ENCODE assay signal across 15 mouse cellular contexts in genomic region chr1:187653390-187653789, GRCm38 (mm10). TPM values are rescaled to one million over a fixed set of nuclear protein-coding genes. Genes with fewer than 3 reads are reported as not detected.
DNase-seq lines count a peak whose midpoint lies in the region; ATAC-seq and TF ChIP-seq lines count a peak whose summit lies in the region.
"Had no signal": no experiment of that assay in that cellular context is flagged by ENCODE, and none has a peak within 500 bp of the region (broad histone marks: within the 10 kb centered on the region; RNA-seq: fewer than 3 reads in every experiment).

No protein-coding gene starts in this region.

- no peak overlapping the region for H3K9ac ChIP-seq in midbrain, embryonic 11.5 days (ENCODE audit: low read length)
- H3K9ac ChIP-seq in midbrain, postnatal 0 days (replicated peaks; ENCODE audit: low read length, poor library complexity, severe bottlenecking), result no peak overlapping the region
- no peak overlapping the region for H3K9ac ChIP-seq in neural tube, embryonic 15.5 days (replicated peaks)
- H3K9ac ChIP-seq: embryonic facial prominence, embryonic 12.5 days; limb, embryonic 13.5 days; midbrain, embryonic 12.5 days had no signal

- no peak for TF ChIP-seq CTCF in midbrain, postnatal 0 days (IDR thresholded peaks at IDR 0.05)

- H3K27me3 ChIP-seq in midbrain, embryonic 11.5 days (ENCODE audit: control insufficient read depth, insufficient read depth, low read length), result no peaks in the 10 kb centered on the region; the same call in 1 of the 2 replicates
- H3K27me3 ChIP-seq in midbrain, postnatal 0 days (ENCODE audit: insufficient read depth, low read length), result no peaks in the 10 kb centered on the region
- no peaks in the 10 kb centered on the region for H3K27me3 ChIP-seq in neural tube, embryonic 15.5 days (replicated peaks)
- H3K27me3 ChIP-seq: embryonic facial prominence, embryonic 12.5 days had no signal

- DNase-seq in adrenal gland, adult 2 months, result peak; percentile 66
- DNase-seq in adrenal gland, postnatal 4 days (ENCODE audit: low spot score in 2 of 2), result no peak
- peak; percentile 35 for DNase-seq in kidney, adult 11 months
- DNase-seq in kidney, postnatal 4 days, result no peak
- peak; percentile 85 for DNase-seq in midbrain, embryonic 11.5 days (ENCODE audit: low spot score, missing footprints)
- DNase-seq in midbrain, postnatal 0 days (ENCODE audit: low spot score), result no peak
- DNase-seq in cerebellum, postnatal 4 days (ENCODE audit: low spot score in 2 of 2), result no peak
- DNase-seq: cerebellum, adult 8-10 months; thymus, postnatal 14 days had no signal

- H3K4me3 ChIP-seq in midbrain, embryonic 11.5 days (ENCODE audit: low read depth, low read length), result no peak overlapping the region
- no peak overlapping the region for H3K4me3 ChIP-seq in midbrain, postnatal 0 days (ENCODE audit: low read depth, low read length)
- H3K4me3 ChIP-seq in neural tube, embryonic 15.5 days (replicated peaks), result no peak overlapping the region
- H3K4me3 ChIP-seq: embryonic facial prominence, embryonic 12.5 days; limb, embryonic 13.5 days; midbrain, embryonic 12.5 days had no signal

- H3K4me2 ChIP-seq in midbrain, embryonic 11.5 days, result no peak overlapping the region
- H3K4me2 ChIP-seq in midbrain, postnatal 0 days (ENCODE audit: low read depth, low read length, poor library complexity, severe bottlenecking), result no peak overlapping the region
- peak overlapping the region; percentile 88 for H3K4me2 ChIP-seq in neural tube, embryonic 15.5 days
- H3K4me2 ChIP-seq: embryonic facial prominence, embryonic 12.5 days; midbrain, embryonic 12.5 days had no signal

- H3K9me3 ChIP-seq in midbrain, embryonic 11.5 days (ENCODE audit: control insufficient read depth, low read length), result no peaks in the 10 kb centered on the region
- no peaks in the 10 kb centered on the region for H3K9me3 ChIP-seq in midbrain, postnatal 0 days (ENCODE audit: low read length)
- no peaks in the 10 kb centered on the region for H3K9me3 ChIP-seq in neural tube, embryonic 15.5 days (replicated peaks)
- H3K9me3 ChIP-seq: embryonic facial prominence, embryonic 12.5 days; limb, embryonic 13.5 days; midbrain, embryonic 12.5 days had no signal

- no peaks in the 10 kb centered on the region; the same call in none of the 2 replicates for H3K4me1 ChIP-seq in midbrain, embryonic 11.5 days (ENCODE audit: control insufficient read depth, insufficient read depth, low read length)
- peaks cover 6% of the 10 kb centered on the region; the same call in 1 of the 2 replicates for H3K4me1 ChIP-seq in midbrain, postnatal 0 days (ENCODE audit: insufficient read depth, low read length)
- peaks cover 28% of the 10 kb centered on the region for H3K4me1 ChIP-seq in neural tube, embryonic 15.5 days

- ATAC-seq in midbrain, embryonic 11.5 days (ENCODE audit: low FRiP score), result no peak
- ATAC-seq in midbrain, postnatal 0 days (ENCODE audit: low FRiP score), result no peak
- ATAC-seq in neural tube, embryonic 15.5 days (ENCODE audit: low FRiP score), result no peak
- ATAC-seq: hindbrain, postnatal 0 days had no signal

- WGBS in midbrain, embryonic 11.5 days, result 64% methylated on average over 9 of the region's 9 CpGs
- 64% methylated on average over 9 of the region's 9 CpGs for WGBS in midbrain, postnatal 0 days
- 56% methylated on average over 9 of the region's 9 CpGs for WGBS in neural tube, embryonic 15.5 days

- H3K27ac ChIP-seq in midbrain, embryonic 11.5 days (ENCODE audit: low read depth, low read length), result no peak overlapping the region
- no peak overlapping the region for H3K27ac ChIP-seq in midbrain, postnatal 0 days (ENCODE audit: low read depth, low read length)
- H3K27ac ChIP-seq in neural tube, embryonic 15.5 days (replicated peaks), result no peak overlapping the region
- H3K27ac ChIP-seq: embryonic facial prominence, embryonic 12.5 days; hindbrain, postnatal 0 days; limb, embryonic 13.5 days; midbrain, embryonic 12.5 days had no signal

- no peaks in the 10 kb centered on the region for H3K36me3 ChIP-seq in midbrain, embryonic 11.5 days (ENCODE audit: control insufficient read depth, insufficient read depth, low read length)
- no peaks in the 10 kb centered on the region for H3K36me3 ChIP-seq in midbrain, postnatal 0 days (ENCODE audit: insufficient read depth, low read length)
- no peaks in the 10 kb centered on the region for H3K36me3 ChIP-seq in neural tube, embryonic 15.5 days
- H3K36me3 ChIP-seq: embryonic facial prominence, embryonic 12.5 days; limb, embryonic 13.5 days; midbrain, embryonic 12.5 days had no signal

RNA-seq across cellular contexts. Expression of gene Esrrg, which starts 44.8 kb away (rescaled TPM):
- total RNA-seq in adrenal gland, adult 2 months (2021), result 10 to 100 TPM; 14.8 to 17.7 TPM
- 2.1 and 3.1 TPM in 2 replicates for polyA plus RNA-seq in adrenal gland, adult 2 months (2012; rRNA removed)
- total RNA-seq in adrenal gland, postnatal 4 days (2021), result 10 to 100 TPM; 20.0 to 27.2 TPM
- polyA plus RNA-seq in midbrain, embryonic 11.5 days (2014; fragmentation: Nextera tagmentation; extraction: Ambion mirVana), result 5.9 and 7.5 TPM in 2 replicates
- total RNA-seq in midbrain, postnatal 0 days (2014; rRNA removed), result 34.7 and 39.8 TPM in 2 replicates
- polyA plus RNA-seq in midbrain, postnatal 0 days (2015; fragmentation: Nextera tagmentation; extraction: Ambion mirVana), result 16.4 and 17.1 TPM in 2 replicates
- 27.5 and 31.6 TPM in 2 replicates for polyA plus RNA-seq in neural tube, embryonic 15.5 days (2015; fragmentation: Nextera tagmentation; extraction: Ambion mirVana)
- total RNA-seq: neutrophil, adult 5-6 weeks had no signal

Comparison
In these comparisons a context has a peak if more than half of its experiments do, and no peak if none do; other contexts are left out.
1. DNase-seq: peak in adrenal gland, adult 2 months (single experiment), kidney, adult 11 months (single experiment) and midbrain, embryonic 11.5 days (single experiment); none in adrenal gland, postnatal 4 days (0 of 2), kidney, postnatal 4 days (0 of 2), midbrain, postnatal 0 days (single experiment) and cerebellum, postnatal 4 days (0 of 2).